Mouse (Mus musculus): Measurements from ENCODE around the gene Epsti1.

- no peak for TF ChIP-seq GATA1 (IDR thresholded peaks at IDR 0.05; ENCODE audit: low read length)
- TF ChIP-seq TAL1 (IDR thresholded peaks at IDR 0.05; ENCODE audit: low read length) = no peak
These were observed 111.7 kb downstream of the Epsti1 start for GRCm38 (mm10) chr14:78015540-78016321.

Data from erythroblast, embryonic 14.5 days (primary cell).